Mouse (Mus musculus) heart, adult 2 months (tissue): Measurements from ENCODE around the gene Nptx1.

ENCODE experiments used
- CTCF ChIP-seq: fragments of 200-600 bp; IDR thresholded peaks from 2 replicates; pipeline ENCODE4 v1.8.1; 2022; ENCODE audit warnings: antibody characterized with exemption, mild to moderate bottlenecking, moderate library complexity
- POLR2A ChIP-seq: fragments of 200-500 bp; IDR thresholded peaks from 2 replicates; pipeline ENCODE4 v1.6.1; 2011; ENCODE audit warnings: mild to moderate bottlenecking, low read depth, low read length, control low read depth; ENCODE audit not compliant: insufficient read depth

DNA sequence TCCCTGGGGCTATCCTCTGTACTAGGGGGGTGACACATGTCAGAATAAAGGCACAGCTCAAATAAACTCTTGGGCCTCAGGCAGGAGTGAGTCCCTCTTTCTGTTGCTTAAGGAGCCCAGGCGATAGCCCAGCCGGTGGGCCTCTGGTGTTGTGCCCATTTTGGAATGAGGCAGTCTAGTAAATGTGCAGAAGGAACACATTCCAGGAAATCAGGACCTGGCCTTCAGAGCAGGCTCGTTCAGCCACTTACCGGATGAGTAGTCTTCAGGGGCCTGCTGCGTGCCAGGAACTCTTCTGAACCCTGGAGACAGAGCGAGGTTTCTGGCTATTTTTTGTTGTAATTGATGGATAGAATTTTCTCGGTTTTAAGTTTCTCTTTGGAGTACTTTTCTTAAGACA lies 7.2 kb upstream of the Nptx1 start:
- TF ChIP-seq POLR2A: no peak
- no peak for TF ChIP-seq CTCF
